Mouse (Mus musculus): ENCODE results near the gene Elp5.

DNA sequence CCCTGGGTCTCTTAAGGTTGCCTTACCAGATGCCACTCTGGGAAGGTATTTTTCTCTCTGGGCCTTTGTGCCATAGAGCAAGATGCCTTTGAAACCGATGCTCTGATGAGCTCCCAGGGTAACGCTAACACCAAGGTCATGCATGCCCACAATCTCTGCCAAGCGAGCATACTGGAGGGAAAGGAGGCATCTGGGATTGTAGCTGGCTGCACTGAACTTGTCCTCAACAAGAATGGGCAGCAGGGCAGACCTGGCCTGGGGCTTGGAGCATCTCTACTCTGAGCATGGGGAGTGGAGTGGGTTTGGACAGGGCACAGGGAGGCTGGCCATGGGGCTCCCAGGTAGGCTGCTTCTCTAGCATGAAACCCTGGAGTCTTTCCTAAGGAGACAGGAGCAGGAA, 31.1 kb upstream of the Elp5 start:
- TF ChIP-seq GATA1 (IDR thresholded peaks at IDR 0.05; ENCODE audit: low read length) (no peak), TAL1 (IDR thresholded peaks at IDR 0.05; ENCODE audit: low read length) (no peak)
